Mouse (Mus musculus): ENCODE measurements at regions not wholly inside any gene's neighbourhood (a gene's known extent, or its start where the extent isn't known, plus 50 kb on each side); places are given as distances from the start of the nearest gene placed in this dataset.

DNA sequence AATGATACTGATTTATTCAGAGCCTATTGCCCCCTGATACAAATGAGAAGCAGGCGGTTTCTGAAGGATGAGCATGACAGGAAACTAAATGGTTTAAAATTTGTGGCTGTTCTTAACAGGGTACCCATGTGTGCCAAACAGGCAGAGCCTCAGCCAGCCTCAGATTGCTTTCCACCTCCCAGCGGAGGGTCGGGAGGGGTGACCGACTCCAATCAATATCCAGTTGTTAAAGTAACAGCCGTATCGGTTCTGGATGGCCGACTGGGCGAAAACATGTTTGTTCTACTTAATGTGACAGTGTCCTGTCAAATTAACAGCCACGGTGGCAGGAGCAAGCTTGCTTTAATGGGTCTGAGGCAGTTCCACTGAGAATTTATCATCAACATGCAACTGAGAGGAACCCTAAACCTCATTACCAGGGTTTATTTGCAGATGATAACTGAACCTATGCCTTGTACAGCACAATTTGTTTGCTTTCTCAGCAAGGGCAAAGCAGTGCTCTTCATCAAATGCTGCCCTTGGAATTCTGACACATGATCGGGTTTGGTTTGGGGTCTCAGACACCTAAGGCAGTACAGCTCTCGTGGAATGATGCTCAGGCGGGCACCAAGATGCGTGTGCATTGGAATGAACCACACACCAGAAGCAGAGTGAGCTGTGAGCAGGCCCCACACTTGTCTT is 107.5 kb upstream of the Gas2 start:
- TF ChIP-seq CTCF (IDR thresholded peaks at IDR 0.05; ENCODE audit: low read depth) (no peak), EP300 (IDR thresholded peaks at IDR 0.05; ENCODE audit: low read depth) (no peak)

Measured in liver, embryonic 14.5 days (tissue).